Comparison of ENCODE assay signal across 12 mouse cellular contexts in the genomic region with DNA sequence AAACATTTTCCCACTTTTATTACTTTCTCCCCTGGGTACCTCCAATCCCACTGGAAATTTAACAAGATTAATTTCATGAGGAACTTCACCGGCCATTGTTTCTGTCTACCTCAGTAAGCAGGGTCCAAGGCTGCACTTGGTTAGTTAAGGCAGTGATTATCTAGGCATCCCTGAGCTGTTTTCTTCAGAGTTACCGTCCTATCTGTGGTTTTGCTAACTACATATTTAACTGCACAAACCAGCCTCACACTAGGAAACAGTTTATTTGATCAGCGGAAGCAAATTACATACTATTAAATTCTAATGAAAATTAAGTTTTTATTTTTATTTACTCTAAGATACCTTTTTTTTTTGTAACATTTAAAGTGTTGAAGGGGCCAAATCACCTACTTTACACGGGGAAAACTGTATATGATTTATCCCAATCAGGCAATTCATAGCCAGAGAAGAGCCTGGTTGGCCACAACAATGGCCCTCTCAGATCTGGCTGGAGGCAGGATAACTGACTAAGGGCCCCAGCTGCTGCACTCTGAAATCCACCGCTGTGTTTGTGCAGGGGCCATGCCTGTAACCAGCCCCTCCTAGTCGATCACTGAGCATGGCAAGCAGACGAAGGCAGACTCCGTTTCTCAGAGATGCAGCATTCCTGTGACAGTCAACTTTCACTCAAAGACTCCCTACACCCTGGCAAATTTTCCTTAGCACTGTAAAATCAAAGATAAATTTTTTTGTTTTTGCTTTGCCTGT. TPM values are rescaled to one million over a fixed set of nuclear protein-coding genes. Genes with fewer than 3 reads are reported as not detected.
A peak's percentile ranks its signal among the peaks of the same experiment; 100 is the strongest.
DNase-seq lines count a peak whose midpoint lies in the region; ATAC-seq and TF ChIP-seq lines count a peak whose summit lies in the region.
"Had no signal": no experiment of that assay in that cellular context is flagged by ENCODE, and none has a peak within 500 bp of the region (broad histone marks: within the 10 kb centered on the region; RNA-seq: fewer than 3 reads in every experiment).

No protein-coding gene starts in this region.

- WGBS in limb, embryonic 12.5 days = 58% methylated on average over 8 of the region's 8 CpGs
- 71% methylated on average over 8 of the region's 8 CpGs for WGBS in limb, embryonic 10.5 days
- 29% methylated on average over 8 of the region's 8 CpGs for WGBS in forebrain, embryonic 15.5 days
- WGBS in olfactory bulb, adult 2 months = 21% methylated on average over 8 of the region's 8 CpGs

- TF ChIP-seq POLR2A in olfactory bulb, adult 2 months (IDR thresholded peaks at IDR 0.05; ENCODE audit: insufficient read depth, low read depth, low read length) = no peak

- no peak overlapping the region for H3K9ac ChIP-seq in limb, embryonic 12.5 days (replicated peaks)
- no peak overlapping the region for H3K9ac ChIP-seq in forebrain, embryonic 15.5 days (replicated peaks)

- H3K4me2 ChIP-seq in limb, embryonic 12.5 days = no peak overlapping the region
- H3K4me2 ChIP-seq in forebrain, embryonic 15.5 days (replicated peaks) = no peak overlapping the region

- no peak for DNase-seq in frontal cortex, postnatal 25 days (ENCODE audit: low spot score in 2 of 2)
- DNase-seq in limb, embryonic 10.5 days (ENCODE audit: low spot score) = no peak
- DNase-seq in cerebellum, postnatal 25 days = no peak
- no peak for DNase-seq in kidney, adult 8-10 months
- DNase-seq: cerebellum, adult 8-10 months; gastrocnemius, postnatal 36 days; lung, postnatal 10 days; thymus, postnatal 14 days had no signal

- H3K27me3 ChIP-seq in limb, embryonic 12.5 days = no peaks in the 10 kb centered on the region
- no peaks in the 10 kb centered on the region for H3K27me3 ChIP-seq in limb, embryonic 10.5 days (ENCODE audit: low read depth, poor library complexity, severe bottlenecking)
- no peaks in the 10 kb centered on the region for H3K27me3 ChIP-seq in forebrain, embryonic 15.5 days

- H3K9me3 ChIP-seq in limb, embryonic 12.5 days = no peaks in the 10 kb centered on the region
- no peaks in the 10 kb centered on the region for H3K9me3 ChIP-seq in limb, embryonic 10.5 days (replicated peaks)
- H3K9me3 ChIP-seq in forebrain, embryonic 15.5 days = no peaks in the 10 kb centered on the region

- peaks cover 12% of the 10 kb centered on the region for H3K4me1 ChIP-seq in limb, embryonic 12.5 days (replicated peaks)
- H3K4me1 ChIP-seq in limb, embryonic 10.5 days = no peaks in the 10 kb centered on the region
- H3K4me1 ChIP-seq in forebrain, embryonic 15.5 days = peaks cover 8% of the 10 kb centered on the region
- H3K4me1 ChIP-seq in olfactory bulb, adult 2 months (ENCODE audit: control insufficient read depth, insufficient read depth, low read length) = peaks cover 7% of the 10 kb centered on the region

- no peak overlapping the region for H3K4me3 ChIP-seq in limb, embryonic 12.5 days (replicated peaks)
- no peak overlapping the region for H3K4me3 ChIP-seq in limb, embryonic 10.5 days
- H3K4me3 ChIP-seq in forebrain, embryonic 15.5 days = no peak overlapping the region
- no peak overlapping the region for H3K4me3 ChIP-seq in olfactory bulb, adult 2 months (ENCODE audit: insufficient read depth, low read depth, low read length)

- no peak for TF ChIP-seq CTCF in olfactory bulb, adult 2 months (IDR thresholded peaks at IDR 0.05; ENCODE audit: insufficient read depth, low read depth, low read length)

- H3K36me3 ChIP-seq in limb, embryonic 12.5 days = peaks cover 12% of the 10 kb centered on the region; the same call in 1 of the 2 replicates
- H3K36me3 ChIP-seq in limb, embryonic 10.5 days = peaks cover 8% of the 10 kb centered on the region
- no peaks in the 10 kb centered on the region for H3K36me3 ChIP-seq in forebrain, embryonic 15.5 days

- 0 out of 2 replicates have a peak overlapping the region, but pooled peaks have one; percentile 23 for H3K27ac ChIP-seq in limb, embryonic 12.5 days
- H3K27ac ChIP-seq in limb, embryonic 10.5 days = no peak overlapping the region
- no peak overlapping the region; the same call in 1 of the 2 replicates for H3K27ac ChIP-seq in forebrain, embryonic 15.5 days (replicated peaks)
- H3K27ac ChIP-seq in olfactory bulb, adult 2 months (ENCODE audit: insufficient read depth, low read depth, low read length) = peak overlapping the region; percentile 10; the same call in 1 of the 2 replicates

- peak; percentile 67 for ATAC-seq in frontal cortex, adult (ENCODE audit: low TSS enrichment)
- ATAC-seq in limb, embryonic 12.5 days (ENCODE audit: insufficient number of reproducible peaks, insufficient read depth, low FRiP score, low TSS enrichment, low read depth) = no peak
- ATAC-seq in forebrain, embryonic 15.5 days (replicated peaks) = 0 out of 2 replicates have a peak, but pooled peaks have one; percentile 41

RNA-seq across cellular contexts. Expression of a gene that starts 9.0 kb away (rescaled TPM):
- 6.1 and 6.5 TPM in 2 replicates for polyA plus RNA-seq in limb, embryonic 12.5 days (2016; fragmentation: Nextera tagmentation; extraction: Ambion mirVana)
- 4.2 and 4.6 TPM in 2 replicates for polyA plus RNA-seq in limb, embryonic 10.5 days (2016; fragmentation: Nextera tagmentation; extraction: Ambion mirVana)
- 7.2 and 7.5 TPM in 2 replicates for polyA plus RNA-seq in forebrain, embryonic 15.5 days (2015; fragmentation: Nextera tagmentation; extraction: Ambion mirVana)
- polyA plus RNA-seq in olfactory bulb, adult 2 months (2012; ENCODE audit: insufficient read depth, insufficient read length, low replicate concordance, missing spikeins) = not detected in 2 replicates

Comparison
In these comparisons a context has a peak if more than half of its experiments do, and no peak if none do; other contexts are left out.
1. H3K27ac ChIP-seq: peak in limb, embryonic 12.5 days (single experiment) and olfactory bulb, adult 2 months (single experiment); none in limb, embryonic 10.5 days (single experiment) and forebrain, embryonic 15.5 days (single experiment).